Mouse (Mus musculus) layer of hippocampus, postnatal 25 days (tissue): ENCODE results near the gene Bclaf3. TPM values are rescaled to one million over a fixed set of nuclear protein-coding genes. Genes with fewer than 3 reads are reported as not detected.
"Not testable (repeated sequence)": the region's sequence is repeated elsewhere in the genome, so short reads cannot be mapped to it uniquely, and the experiment has no call there.

ENCODE experiments used
- DNase-seq, 2 experiments: peaks; one replicate each; pipeline ENCODE4 v3.0.0; 2022; ENCODE audit warnings: mixed read lengths in 2 of 2, low spot score in 1 of 2; ENCODE audit errors: extremely low spot score in 1 of 2
- total RNA-seq, 2 experiments: library from RNA; stranded (reverse); gene quantifications; 2 replicates each; pipeline ENCODE4 v1.2.3; 2021

Gene Bclaf3
- total RNA-seq, result 1 to 10 TPM; 6.8 to 8.1 TPM

GRCm38 (mm10) chrX:159526388-159526787 is at the start of gene Bclaf3:
TSS of gene Bclaf3 (plus strand) at chrX:159526688.
- DNase-seq, result no peak

- DNase-seq, result not testable (repeated sequence)
Measured at GRCm38 (mm10) chrX:159478243-159478940, 48.1 kb upstream of the Bclaf3 start.

GRCm38 (mm10) chrX:159484247-159484646 is 42.2 kb upstream of the Bclaf3 start:
- DNase-seq, result no peak

GRCm38 (mm10) chrX:159503181-159503580 is 23.3 kb upstream of the Bclaf3 start:
- no peak for DNase-seq

DNA sequence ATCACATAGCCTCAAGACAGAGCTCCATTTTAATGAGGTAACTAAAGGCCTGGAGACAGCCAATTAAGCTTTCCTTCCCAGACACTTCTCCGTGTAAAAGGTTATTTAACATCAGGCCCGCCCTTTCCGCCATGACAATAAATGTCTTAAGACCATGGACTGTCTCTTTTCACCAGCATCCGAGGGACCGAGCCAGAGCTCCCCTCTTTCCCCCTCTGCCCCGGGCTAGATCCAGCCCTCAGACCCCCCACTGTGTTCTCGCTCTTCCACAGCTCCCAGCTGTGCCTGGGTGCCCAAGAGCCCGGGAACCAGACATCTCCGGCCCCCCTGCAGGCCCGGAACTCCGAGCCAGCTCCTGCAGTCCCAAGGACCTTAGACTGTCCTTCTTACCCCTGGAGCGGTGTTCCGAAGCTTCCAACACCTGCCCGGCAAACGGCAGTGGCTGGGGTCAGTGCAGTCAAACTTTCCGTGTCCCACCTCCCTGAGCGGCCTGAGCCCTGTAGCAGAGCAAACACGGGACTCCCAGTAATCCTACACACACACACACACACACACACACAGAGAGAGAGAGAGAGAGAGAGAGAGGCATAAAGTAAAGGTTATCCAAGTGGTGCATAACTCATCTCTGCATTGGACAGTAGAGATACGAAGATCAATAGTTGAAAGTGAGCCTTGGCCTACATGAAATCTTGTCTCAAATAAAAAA is 18.0 kb upstream of the Bclaf3 start:
- DNase-seq, result no peak

DNA sequence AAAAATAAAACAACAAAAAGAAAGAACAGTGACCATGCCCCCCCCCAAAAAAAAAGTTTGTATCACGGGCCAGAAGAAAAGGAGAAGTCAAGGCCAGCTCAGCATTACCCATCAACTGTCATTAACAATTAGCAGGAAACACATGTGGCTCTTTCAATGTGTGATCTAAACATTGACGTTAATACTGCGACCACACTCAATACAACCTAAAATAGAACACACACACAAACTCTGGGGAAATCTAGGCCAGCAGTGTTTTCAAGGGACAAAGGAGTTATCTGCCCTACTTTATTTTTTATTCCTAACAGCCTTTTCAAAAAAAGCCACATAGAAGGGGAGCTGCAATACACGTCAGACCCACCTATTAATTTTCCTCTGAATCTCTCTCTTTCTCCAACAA is 17.4 kb upstream of the Bclaf3 start:
- DNase-seq, result no peak

- DNase-seq, result no peak
Measured at GRCm38 (mm10) chrX:159509847-159510715, 16.4 kb upstream of the Bclaf3 start.

DNA sequence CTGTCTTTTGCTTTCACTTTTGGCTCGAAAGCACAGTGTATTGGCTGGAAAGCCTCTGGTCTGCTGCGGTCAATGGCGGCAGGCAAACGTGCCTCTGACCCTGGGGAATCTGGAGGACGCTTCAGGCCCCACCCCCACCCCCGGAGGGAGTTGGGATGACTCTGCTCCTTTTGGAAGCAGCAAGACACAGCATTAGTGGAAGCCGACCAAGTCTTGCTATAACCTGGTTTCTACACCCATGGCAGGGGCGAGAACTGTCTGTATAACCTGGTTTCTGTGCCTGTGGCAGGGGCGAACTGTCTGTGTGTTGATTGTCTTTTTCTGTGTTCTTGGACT is 15.8 kb upstream of the Bclaf3 start:
- DNase-seq, result no peak

DNA sequence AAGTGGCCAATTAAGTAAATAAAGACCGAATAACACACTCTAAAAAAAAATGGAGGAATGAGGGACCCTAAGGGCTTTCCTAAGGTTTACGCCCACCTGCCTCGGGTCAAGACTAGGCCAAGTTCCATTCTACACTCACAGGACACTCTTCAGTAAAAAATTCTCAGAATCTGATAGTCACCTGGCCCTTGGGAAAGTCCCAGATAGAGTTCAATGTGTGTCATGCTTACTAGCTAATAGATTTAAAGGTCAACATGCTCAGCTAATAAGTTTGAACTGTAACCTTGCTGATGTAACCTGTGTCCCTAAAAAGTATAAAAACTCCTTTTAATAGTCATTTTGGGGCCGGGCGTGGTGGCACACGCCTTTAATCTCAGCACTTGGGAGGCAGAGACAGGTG is 10.9 kb upstream of the Bclaf3 start:
- no peak for DNase-seq

DNA sequence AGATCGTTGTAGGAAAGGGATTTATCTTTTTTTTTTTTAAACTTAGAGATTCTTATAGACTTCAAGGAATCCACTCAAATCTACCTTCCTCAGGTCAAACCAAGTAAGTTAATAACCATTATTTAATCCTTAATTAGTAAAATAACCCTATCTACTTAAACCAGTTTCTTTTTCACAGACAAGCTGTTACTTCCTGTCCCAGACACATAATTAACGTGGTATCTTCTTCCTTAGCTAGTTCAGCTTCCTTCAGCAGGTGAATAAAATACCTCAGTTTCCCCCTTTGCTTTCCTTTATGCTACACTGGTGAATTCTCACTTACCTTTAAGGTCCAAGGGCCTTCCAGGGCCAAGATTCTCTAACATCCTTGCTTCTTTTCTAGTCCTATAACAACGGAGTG is 4.7 kb upstream of the Bclaf3 start:
- no peak for DNase-seq

DNA sequence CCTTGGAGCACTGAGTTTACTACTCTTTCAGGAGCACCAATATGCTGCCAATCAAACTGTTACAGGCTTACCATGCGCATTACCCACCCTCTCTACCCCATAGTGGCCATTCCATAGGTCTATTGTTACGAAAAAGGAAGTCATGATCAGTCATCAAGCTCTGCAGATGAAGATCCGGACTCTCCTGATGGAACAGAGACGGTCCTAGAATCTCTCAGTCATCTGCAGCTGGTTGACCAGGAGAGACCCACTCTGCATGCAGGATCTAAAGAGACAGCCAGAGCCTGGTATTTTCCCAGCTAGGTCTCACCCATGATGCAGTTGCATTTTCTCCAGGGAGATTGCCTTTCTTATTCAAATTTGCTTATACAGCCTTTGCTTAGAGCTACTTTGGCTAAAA is 3.8 kb upstream of the Bclaf3 start:
- DNase-seq, result no peak

- peak; percentile 84 to 85 for DNase-seq
Measured at GRCm38 (mm10) chrX:159532427-159532810, 5.9 kb downstream of the Bclaf3 start.

GRCm38 (mm10) chrX:159532811-159533462 is 6.4 kb downstream of the Bclaf3 start:
- peak in 1 of 2 experiments; percentile 21 for DNase-seq

DNA sequence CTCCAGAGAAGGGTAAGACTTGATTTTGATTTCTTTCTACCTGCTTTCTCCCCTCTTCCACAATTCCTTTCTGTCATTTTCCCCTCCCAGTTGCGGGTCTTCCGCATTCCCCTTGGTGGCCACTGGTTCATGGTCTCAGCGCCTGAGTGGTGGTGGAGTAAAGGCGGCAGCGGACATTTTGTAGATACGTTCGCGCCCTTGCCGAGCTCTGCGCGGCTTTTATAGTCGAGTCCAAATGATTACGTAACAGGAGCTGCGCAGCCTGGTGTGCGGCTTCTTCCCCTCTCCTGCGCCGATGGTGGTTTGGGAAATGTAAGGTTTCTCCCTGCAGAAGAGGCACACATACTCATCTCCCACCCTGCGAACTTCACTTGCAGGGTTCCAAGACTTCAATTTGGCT is 15.4 kb downstream of the Bclaf3 start:
- no peak for DNase-seq

DNA sequence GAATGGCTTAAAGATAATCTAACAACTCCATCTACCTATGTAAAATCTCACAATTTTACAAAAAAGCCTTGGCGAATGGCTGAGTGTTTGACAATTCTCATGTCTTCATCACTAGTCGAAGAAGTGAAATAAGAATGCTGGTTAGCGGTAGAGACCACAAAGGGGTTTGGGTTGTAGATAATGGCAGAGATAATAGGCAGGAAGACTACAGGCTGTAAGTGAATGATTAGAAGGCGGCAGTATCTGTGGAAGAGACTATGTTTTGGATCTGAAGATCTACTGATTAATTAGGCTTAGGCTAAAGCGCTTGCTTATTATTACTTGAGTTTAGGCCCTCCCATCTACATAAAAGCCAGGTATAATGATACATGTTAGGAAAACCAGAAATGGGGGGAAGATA is 20.6 kb downstream of the Bclaf3 start:
- DNase-seq, result no peak

DNA sequence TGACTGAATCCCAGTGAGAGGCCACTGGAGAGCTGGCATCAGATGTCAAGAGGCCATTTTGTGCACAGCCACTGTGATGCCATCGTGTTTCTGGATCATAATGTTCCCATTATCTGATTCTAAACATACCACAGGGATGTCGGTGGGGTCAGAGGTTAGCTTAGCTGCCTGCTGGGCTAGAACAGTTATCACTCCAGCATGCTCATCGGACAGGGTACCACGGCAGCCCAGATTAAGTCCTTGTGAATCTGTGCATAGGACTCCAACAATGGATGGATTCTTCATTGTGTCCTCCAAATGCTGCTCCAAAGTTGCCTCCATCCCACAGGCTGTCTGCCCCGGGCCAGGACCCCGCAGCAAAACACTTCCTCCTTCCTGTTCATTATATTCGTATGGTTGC is 58.2 kb downstream of the Bclaf3 start:
- DNase-seq, result not testable (repeated sequence)

DNA sequence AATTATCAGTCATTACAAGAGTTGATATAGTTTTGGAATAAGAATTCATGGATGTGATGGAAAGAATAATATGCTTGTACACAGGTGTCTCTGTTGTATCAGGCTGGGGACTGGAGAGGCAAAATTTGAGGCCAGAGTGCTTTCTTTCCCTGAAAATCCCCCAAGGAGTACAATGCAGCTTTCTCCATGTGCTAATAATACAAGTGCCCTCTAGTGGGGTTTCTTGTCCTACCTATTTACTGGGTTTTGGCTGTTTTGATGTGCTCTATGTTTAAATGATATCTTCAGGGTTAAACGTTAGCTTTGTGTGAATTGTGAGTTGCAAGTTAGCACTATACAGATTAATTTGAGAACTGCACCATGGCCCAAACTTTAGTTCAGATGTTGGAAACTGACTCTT is 65.1 kb downstream of the Bclaf3 start:
- no peak for DNase-seq

DNA sequence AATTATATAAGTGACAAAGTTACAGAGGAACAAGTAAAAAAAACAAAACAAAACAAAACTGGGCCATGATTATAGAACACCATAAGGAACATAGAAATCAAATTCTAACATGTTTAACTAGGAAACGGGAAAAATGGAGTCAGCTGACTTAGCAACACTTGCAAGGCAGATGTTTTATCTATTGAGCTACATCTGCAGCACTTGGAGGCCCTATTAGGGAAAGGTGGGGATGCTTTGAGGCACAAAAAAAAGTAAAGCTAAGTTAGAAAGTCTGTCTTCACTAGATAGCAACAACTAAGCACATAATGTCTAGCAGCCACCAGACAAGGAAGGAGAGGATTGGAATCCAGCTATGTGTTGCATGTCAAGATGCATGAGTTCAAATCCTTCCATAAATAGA is 71.0 kb downstream of the Bclaf3 start:
- no peak for DNase-seq

GRCm38 (mm10) chrX:159604832-159605231 is 78.3 kb downstream of the Bclaf3 start:
- no peak for DNase-seq

GRCm38 (mm10) chrX:159606936-159607335 is 80.4 kb downstream of the Bclaf3 start:
- DNase-seq, result peak in 1 of 2 experiments; percentile 24
